19 mouse cellular contexts compared by ENCODE assay signal in genomic region chr7:79388671-79389206, GRCm38 (mm10). TPM values are rescaled to one million over a fixed set of nuclear protein-coding genes. Genes with fewer than 3 reads are reported as not detected.
A peak's percentile ranks its signal among the peaks of the same experiment; 100 is the strongest.
DNase-seq lines count a peak whose midpoint lies in the region; ATAC-seq and TF ChIP-seq lines count a peak whose summit lies in the region.
"Had no signal": no experiment of that assay in that cellular context is flagged by ENCODE, and none has a peak within 500 bp of the region (broad histone marks: within the 10 kb centered on the region; RNA-seq: fewer than 3 reads in every experiment).

No protein-coding gene starts in this region.

- TF ChIP-seq POLR2A in heart, adult 2 months (IDR thresholded peaks at IDR 0.05; ENCODE audit: insufficient read depth, low read depth, low read length): no peak

- H3K36me3 ChIP-seq in midbrain, embryonic 11.5 days (ENCODE audit: control insufficient read depth, insufficient read depth, low read length): no peaks in the 10 kb centered on the region
- no peaks in the 10 kb centered on the region for H3K36me3 ChIP-seq in midbrain, embryonic 16.5 days (ENCODE audit: control insufficient read depth, insufficient read depth, low read length)
- H3K36me3 ChIP-seq in hindbrain, embryonic 16.5 days (ENCODE audit: control insufficient read depth, insufficient read depth, low read length): no peaks in the 10 kb centered on the region
- no peaks in the 10 kb centered on the region for H3K36me3 ChIP-seq in heart, adult 2 months (ENCODE audit: control insufficient read depth, insufficient read depth, low read length)
- H3K36me3 ChIP-seq: lung, embryonic 15.5 days; stomach, embryonic 15.5 days had no signal

- H3K27ac ChIP-seq in midbrain, embryonic 11.5 days (ENCODE audit: low read depth, low read length): no peak overlapping the region
- no peak overlapping the region for H3K27ac ChIP-seq in midbrain, embryonic 16.5 days (ENCODE audit: low read length)
- H3K27ac ChIP-seq in hindbrain, embryonic 16.5 days (ENCODE audit: low read depth, low read length): no peak overlapping the region
- H3K27ac ChIP-seq in heart, adult 2 months: no peak overlapping the region
- H3K27ac ChIP-seq: gastrocnemius, adult 2 months; lung, embryonic 15.5 days; stomach, embryonic 15.5 days had no signal

- no peak for TF ChIP-seq EP300 in heart, adult 2 months (IDR thresholded peaks at IDR 0.05; ENCODE audit: insufficient read depth, low read depth, low read length)

- H3K79me2 ChIP-seq in heart, adult 2 months (replicated peaks; ENCODE audit: control insufficient read depth, insufficient read depth, low read length): no peaks in the 10 kb centered on the region

- no peak for TF ChIP-seq CTCF in heart, adult 2 months (IDR thresholded peaks at IDR 0.05)

- 71% methylated on average over 7 of the region's 7 CpGs for WGBS in midbrain, embryonic 11.5 days
- 71% methylated on average over 7 of the region's 7 CpGs for WGBS in midbrain, embryonic 16.5 days
- WGBS in hindbrain, embryonic 16.5 days: 71% methylated on average over 7 of the region's 7 CpGs
- WGBS in heart, adult 2 months: 73% methylated on average over 7 of the region's 7 CpGs

- no peaks in the 10 kb centered on the region for H3K9me3 ChIP-seq in midbrain, embryonic 11.5 days (ENCODE audit: control insufficient read depth, low read length)
- no peaks in the 10 kb centered on the region for H3K9me3 ChIP-seq in midbrain, embryonic 16.5 days (replicated peaks; ENCODE audit: control insufficient read depth, low read length, poor library complexity, severe bottlenecking)
- no peaks in the 10 kb centered on the region for H3K9me3 ChIP-seq in hindbrain, embryonic 16.5 days (ENCODE audit: control insufficient read depth, low read length)
- H3K9me3 ChIP-seq: G1E; lung, embryonic 15.5 days; stomach, embryonic 15.5 days had no signal

- H3K4me3 ChIP-seq in midbrain, embryonic 11.5 days (ENCODE audit: low read depth, low read length): no peak overlapping the region
- H3K4me3 ChIP-seq in midbrain, embryonic 16.5 days (ENCODE audit: low read depth, low read length): no peak overlapping the region
- H3K4me3 ChIP-seq in hindbrain, embryonic 16.5 days (ENCODE audit: low read length): no peak overlapping the region
- no peak overlapping the region for H3K4me3 ChIP-seq in heart, adult 2 months
- H3K4me3 ChIP-seq: gastrocnemius, adult 2 months; lung, embryonic 15.5 days; stomach, embryonic 15.5 days had no signal

- ATAC-seq in midbrain, embryonic 11.5 days (ENCODE audit: low FRiP score): no peak
- ATAC-seq in midbrain, embryonic 16.5 days: no peak
- peak; percentile 37; the same call in 1 of the 2 replicates for ATAC-seq in hindbrain, embryonic 16.5 days

- DNase-seq in embryo, embryonic 10 days (ENCODE audit: low spot score): peak; percentile 44
- DNase-seq in embryo, embryonic 9.5 days (ENCODE audit: extremely low spot score): no peak
- DNase-seq in midbrain, embryonic 11.5 days (ENCODE audit: low spot score, missing footprints): peak; percentile 78
- peak; percentile 67 for DNase-seq in retina, embryonic 14.5 days (ENCODE audit: low spot score)
- no peak for DNase-seq in adrenal gland, postnatal 25 days
- no peak for DNase-seq in heart, adult 2 months
- DNase-seq: adrenal gland, postnatal 14 days; cerebellum, postnatal 25 days; gastrocnemius, adult 2 months; heart, postnatal 36 days; kidney, adult 11 months; kidney, postnatal 36 days; thymus, postnatal 14 days had no signal

- intact Hi-C loops in heart, adult 2 months (cut with DNase I): no loop called here

- H3K4me1 ChIP-seq in midbrain, embryonic 11.5 days (ENCODE audit: control insufficient read depth, insufficient read depth, low read length): peaks cover 3% of the 10 kb centered on the region
- H3K4me1 ChIP-seq in midbrain, embryonic 16.5 days (ENCODE audit: control insufficient read depth, insufficient read depth, low read length): peaks cover 8% of the 10 kb centered on the region
- peaks cover 9% of the 10 kb centered on the region for H3K4me1 ChIP-seq in hindbrain, embryonic 16.5 days (ENCODE audit: control insufficient read depth, insufficient read depth, low read depth, low read length)
- H3K4me1 ChIP-seq in heart, adult 2 months (ENCODE audit: control insufficient read depth, insufficient read depth, low read length): peaks cover 1% of the 10 kb centered on the region; the same call in 1 of the 2 replicates

- H3K9ac ChIP-seq in midbrain, embryonic 11.5 days (ENCODE audit: low read length): no peak overlapping the region
- H3K9ac ChIP-seq in midbrain, embryonic 16.5 days (ENCODE audit: low read depth, low read length): no peak overlapping the region
- no peak overlapping the region for H3K9ac ChIP-seq in hindbrain, embryonic 16.5 days (ENCODE audit: low read depth, low read length)
- no peak overlapping the region for H3K9ac ChIP-seq in heart, adult 2 months (ENCODE audit: low read depth, low read length)
- H3K9ac ChIP-seq: lung, embryonic 15.5 days; stomach, embryonic 15.5 days had no signal

- H3K4me2 ChIP-seq in midbrain, embryonic 11.5 days: no peak overlapping the region
- H3K4me2 ChIP-seq in midbrain, embryonic 16.5 days (ENCODE audit: low read length): no peak overlapping the region
- no peak overlapping the region for H3K4me2 ChIP-seq in hindbrain, embryonic 16.5 days (ENCODE audit: low read length)
- H3K4me2 ChIP-seq: lung, embryonic 15.5 days; stomach, embryonic 15.5 days had no signal

- no peaks in the 10 kb centered on the region for H3K27me3 ChIP-seq in midbrain, embryonic 11.5 days (ENCODE audit: control insufficient read depth, insufficient read depth, low read length)
- no peaks in the 10 kb centered on the region for H3K27me3 ChIP-seq in midbrain, embryonic 16.5 days (ENCODE audit: control insufficient read depth, insufficient read depth, low read depth, low read length)
- no peaks in the 10 kb centered on the region for H3K27me3 ChIP-seq in hindbrain, embryonic 16.5 days (replicated peaks; ENCODE audit: control insufficient read depth, insufficient read depth, low read length)
- no peaks in the 10 kb centered on the region for H3K27me3 ChIP-seq in heart, adult 2 months (ENCODE audit: control insufficient read depth, insufficient read depth, low read length)
- H3K27me3 ChIP-seq: lung, embryonic 15.5 days; stomach, embryonic 15.5 days had no signal

RNA-seq across cellular contexts. Expression of gene Rlbp1, which starts 1.9 kb away (rescaled TPM):
- 0.52 and 0.63 TPM in 2 replicates for polyA plus RNA-seq in midbrain, embryonic 11.5 days (2014; fragmentation: Nextera tagmentation; extraction: Ambion mirVana)
- polyA plus RNA-seq in midbrain, embryonic 16.5 days (2015; fragmentation: Nextera tagmentation; extraction: Ambion mirVana): 15.0 and 17.1 TPM in 2 replicates
- polyA plus RNA-seq in hindbrain, embryonic 16.5 days (2015; fragmentation: Nextera tagmentation; extraction: Ambion mirVana): 28.2 and 29.2 TPM in 2 replicates
- 0.70 TPM in 1 of 2 replicates, not detected in the other for total RNA-seq in adrenal gland, postnatal 25 days (2021)
- total RNA-seq in heart, adult 2 months (2021): not detected
- not detected in 2 replicates for polyA plus RNA-seq in heart, adult 2 months (2012; rRNA removed)
- total RNA-seq: adrenal gland, postnatal 14 days; G1E; gastrocnemius, adult 2 months; heart, postnatal 36 days; megakaryocyte, adult 5-6 weeks had no signal
- polyA plus RNA-seq: G1E had no signal

RNA-seq across cellular contexts. Expression of gene Fanci, which starts 3.0 kb away (rescaled TPM):
- 18.7 and 20.2 TPM in 2 replicates for polyA plus RNA-seq in midbrain, embryonic 11.5 days (2014; fragmentation: Nextera tagmentation; extraction: Ambion mirVana)
- 1.7 and 1.9 TPM in 2 replicates for polyA plus RNA-seq in midbrain, embryonic 16.5 days (2015; fragmentation: Nextera tagmentation; extraction: Ambion mirVana)
- polyA plus RNA-seq in hindbrain, embryonic 16.5 days (2015; fragmentation: Nextera tagmentation; extraction: Ambion mirVana): 2.4 and 2.7 TPM in 2 replicates
- 1.2 and 1.5 TPM in 2 replicates for total RNA-seq in adrenal gland, postnatal 25 days (2021)
- under 1 TPM; 0.08 to 0.34 TPM for total RNA-seq in heart, adult 2 months (2021)
- polyA plus RNA-seq in heart, adult 2 months (2012; rRNA removed): 0.23 and 0.56 TPM in 2 replicates

Comparison
In these comparisons a context has a peak if more than half of its experiments do, and no peak if none do; other contexts are left out.
1. DNase-seq: peak in embryo, embryonic 10 days (single experiment), midbrain, embryonic 11.5 days (single experiment) and retina, embryonic 14.5 days (single experiment); none in embryo, embryonic 9.5 days (single experiment), adrenal gland, postnatal 25 days (single experiment) and heart, adult 2 months (0 of 2).